Mouse (Mus musculus) CH12.LX (cell line): Measurements from ENCODE around the gene Thg1l. TPM values are rescaled to one million over a fixed set of nuclear protein-coding genes. Genes with fewer than 3 reads are reported as not detected.

Experiments
- DNase-seq: peaks from one replicate; pipeline ENCODE4 v3.0.0-alpha.2; 2013; ENCODE audit errors: extremely low read depth
- H3K27ac ChIP-seq: 2 replicates; pipeline ENCODE4 v1.5.1; 2012; ENCODE audit warnings: low read depth, mild to moderate bottlenecking, control low read depth, moderate library complexity; ENCODE audit not compliant: insufficient read depth
- H3K27me3 ChIP-seq: replicated peaks from 2 replicates; pipeline ENCODE3; 2012; ENCODE audit warnings: inconsistent platforms
- H3K36me3 ChIP-seq, 2 experiments: replicated peaks in 1 of 2; 2 replicates each; pipeline versions ENCODE3 to v1.6.1; 2012; ENCODE audit warnings: inconsistent platforms in 1 of 2, low read length in 1 of 2, mild to moderate bottlenecking in 1 of 2, mixed read lengths in 1 of 2, moderate library complexity in 1 of 2; ENCODE audit not compliant: control insufficient read depth in 1 of 2, insufficient read depth in 1 of 2
- H3K4me1 ChIP-seq, 2 experiments: 2 replicates each; pipeline ENCODE4 v1.6.1; 2012; ENCODE audit warnings: inconsistent platforms in 1 of 2, moderate library complexity in 1 of 2; ENCODE audit not compliant: insufficient read depth in 2 of 2, control insufficient read depth in 1 of 2
- H3K4me2 ChIP-seq: 2 replicates; pipeline ENCODE4 v1.6.1; 2012; ENCODE audit warnings: low read depth, mild to moderate bottlenecking, control low read depth; ENCODE audit not compliant: poor library complexity, insufficient read depth, severe bottlenecking
- H3K4me3 ChIP-seq, 3 experiments: fragments of 150-350 bp in 1 of 3; sonication (generic) in 1 of 3; replicated peaks in 1 of 3; 2 replicates each; pipeline versions ENCODE3 to v1.5.1; 2011 to 2012; ENCODE audit warnings: low read depth in 2 of 3, low read length in 2 of 3, mild to moderate bottlenecking in 2 of 3, moderate library complexity in 2 of 3, control low read depth in 1 of 3, improper control_type of control experiment in 1 of 3, inconsistent platforms in 1 of 3, mixed read lengths in 1 of 3; ENCODE audit not compliant: poor library complexity in 1 of 3
- H3K79me2 ChIP-seq: replicated peaks from 2 replicates; pipeline ENCODE4 v1.6.1; 2012; ENCODE audit warnings: mild to moderate bottlenecking, moderate library complexity; ENCODE audit not compliant: control insufficient read depth, poor library complexity, insufficient read depth, severe bottlenecking; ENCODE audit errors: extremely low read depth
- H3K9ac ChIP-seq: 2 replicates; pipeline ENCODE4 v1.6.1; 2012; ENCODE audit warnings: low read depth, mild to moderate bottlenecking, control low read depth, moderate library complexity; ENCODE audit not compliant: insufficient read depth
- H3K9me3 ChIP-seq: replicated peaks from 2 replicates; pipeline ENCODE3; 2012; ENCODE audit warnings: low read length, inconsistent platforms, mixed read lengths
- BHLHE40 ChIP-seq: IDR thresholded peaks from 2 replicates; pipeline ENCODE4 v1.6.1; 2011; ENCODE audit warnings: mild to moderate bottlenecking, low read depth, low read length, improper control_type of control experiment
- CHD2 ChIP-seq: IDR thresholded peaks from 2 replicates; pipeline ENCODE4 v1.6.1; 2011; ENCODE audit warnings: low read length, improper control_type of control experiment
- ELF1 ChIP-seq: IDR thresholded peaks from 2 replicates; pipeline ENCODE4 v1.6.1; 2014; ENCODE audit warnings: low read depth, mild to moderate bottlenecking, inconsistent platforms, low read length, improper control_type of control experiment
- ETS1 ChIP-seq: conservative IDR thresholded peaks from 2 replicates; pipeline ENCODE4 v1.6.1; 2012; ENCODE audit warnings: low read depth, mild to moderate bottlenecking, inconsistent platforms, low read length, improper control_type of control experiment, moderate library complexity
- IRF4 ChIP-seq: IDR thresholded peaks from 2 replicates; pipeline ENCODE4 v1.6.1; 2014; ENCODE audit warnings: low read depth, mild to moderate bottlenecking, inconsistent platforms, low read length, improper control_type of control experiment
- JUN ChIP-seq: IDR thresholded peaks from 2 replicates; pipeline ENCODE4 v1.6.1; 2011; ENCODE audit warnings: low read depth, mild to moderate bottlenecking, low read length, improper control_type of control experiment, moderate library complexity; ENCODE audit not compliant: insufficient read depth
- JUND ChIP-seq: conservative IDR thresholded peaks from 2 replicates; pipeline ENCODE4 v1.6.1; 2011; ENCODE audit warnings: low read depth, low read length, improper control_type of control experiment
- MAFK ChIP-seq: IDR thresholded peaks from 2 replicates; pipeline ENCODE4 v1.6.1; 2011; ENCODE audit warnings: low read length, improper control_type of control experiment; ENCODE audit not compliant: insufficient replicate concordance
- NRF1 ChIP-seq: IDR thresholded peaks from 2 replicates; pipeline ENCODE4 v1.6.1; 2014; ENCODE audit warnings: low read depth, mild to moderate bottlenecking, inconsistent platforms, low read length, improper control_type of control experiment, moderate library complexity
- PAX5 ChIP-seq: IDR thresholded peaks from 2 replicates; pipeline ENCODE4 v1.6.1; 2012; ENCODE audit warnings: low read length, inconsistent platforms, mixed read lengths
- POLR2A ChIP-seq: IDR thresholded peaks from 2 replicates; pipeline ENCODE4 v1.6.1; 2011; ENCODE audit warnings: low read depth, mild to moderate bottlenecking, improper control_type of control experiment, low read length
- RAD21 ChIP-seq: IDR thresholded peaks from 2 replicates; pipeline ENCODE4 v1.6.1; 2011; ENCODE audit warnings: low read depth, mild to moderate bottlenecking, low read length, improper control_type of control experiment, moderate library complexity
- SMC3 ChIP-seq: IDR thresholded peaks from 2 replicates; pipeline ENCODE4 v1.6.1; 2011; ENCODE audit warnings: low read depth, low read length, improper control_type of control experiment
- TCF12 ChIP-seq: IDR thresholded peaks from 2 replicates; pipeline ENCODE4 v1.6.1; 2014; ENCODE audit warnings: low read depth, mild to moderate bottlenecking, inconsistent platforms, low read length, improper control_type of control experiment
- ZKSCAN1 ChIP-seq: IDR thresholded peaks from 2 replicates; pipeline ENCODE4 v1.6.1; 2012; ENCODE audit warnings: low read depth, inconsistent platforms, low read length, improper control_type of control experiment, borderline replicate concordance
- ZMIZ1 ChIP-seq: IDR thresholded peaks from 2 replicates; pipeline ENCODE4 v1.6.1; 2012; ENCODE audit warnings: low read depth, mild to moderate bottlenecking, inconsistent platforms, low read length, improper control_type of control experiment
- dilution Hi-C: fragments of 300-500 bp; cut with MboI; formaldehyde crosslinking; loops from 2 replicates; pipeline ENCODE4 v1.14.3; 2020; ENCODE audit warnings: low sequenced_read_pairs; ENCODE audit not compliant: extremely low pct_unique_long_range_greater_than_20kb, extremely low pct_ligation_motif_present
- in situ Hi-C: fragments of 300-500 bp; cut with MboI; formaldehyde crosslinking; loops from 3 replicates; pipeline ENCODE4 v1.14.3; 2019; ENCODE audit warnings: low sequenced_read_pairs, low pct_ligation_motif_present, low pct_unique_long_range_greater_than_20kb, mixed read lengths
- polyA plus RNA-seq: library from polyadenylated mRNA; unstranded; fragments of >175 nt; gene quantifications from 2 replicates; pipeline ENCODE4 v1.2.1, GENCODE M21; 2012; ENCODE audit warnings: low read depth; ENCODE audit not compliant: insufficient read length
- total RNA-seq, 2 experiments: library from RNA; depleted of rRNA; stranded (reverse); fragments of 300-350 nt in 1 of 2; fragments of >200 nt in 1 of 2; gene quantifications; 2 replicates each; pipeline ENCODE4 v1.2.3; 2012 to 2014

Thg1l gene
- total and polyA plus RNA-seq, 3 experiments: 32.7 to 60.0 (median 45.6) TPM

DNA sequence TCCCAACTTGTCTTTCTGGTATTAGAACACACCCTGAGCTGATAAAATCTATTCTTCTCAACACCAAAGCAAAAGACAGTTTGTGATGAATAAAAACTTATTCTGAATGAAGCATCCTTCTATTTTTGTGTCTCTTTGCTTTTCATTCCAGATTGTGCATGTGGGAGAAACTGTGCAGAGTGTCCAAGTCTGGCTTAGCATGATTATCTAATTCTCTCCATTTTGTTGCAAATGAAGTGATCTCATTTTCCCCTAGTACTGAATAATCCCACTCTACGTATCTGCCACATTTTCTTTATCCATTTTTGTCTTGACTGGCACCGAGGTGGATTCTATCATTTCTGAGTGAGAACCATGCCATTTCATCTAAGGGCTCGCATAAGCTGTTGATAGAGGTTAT, 20.8 kb upstream of the Thg1l start:
- no peak overlapping the region for H3K9ac ChIP-seq

DNA sequence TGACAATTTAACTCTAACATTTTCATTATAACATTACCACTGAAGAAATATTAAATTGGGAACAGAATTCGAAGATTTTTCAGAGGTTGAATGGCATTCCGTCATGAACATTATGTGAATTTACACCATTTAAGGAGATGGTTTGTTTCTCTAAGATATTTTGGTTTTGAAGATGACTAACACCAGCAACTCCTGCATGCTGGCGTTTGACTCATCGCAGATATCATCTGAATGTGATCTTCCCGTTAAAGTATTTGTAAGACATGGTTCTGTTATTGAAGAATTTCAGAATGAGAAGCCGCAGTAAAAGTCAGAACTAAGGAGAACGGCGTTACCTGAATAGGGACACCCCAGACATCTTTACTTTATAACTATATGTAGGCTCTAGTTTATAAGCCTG, 19.2 kb upstream of the Thg1l start:
- no peak for DNase-seq
- no peak for TF ChIP-seq BHLHE40
- TF ChIP-seq TCF12: no peak
- no peak for TF ChIP-seq ZKSCAN1
- no peak for TF ChIP-seq MAFK
- TF ChIP-seq SMC3: no peak
- TF ChIP-seq RAD21: no peak
- no peak for TF ChIP-seq ELF1
- TF ChIP-seq ZMIZ1: no peak
- no peak for TF ChIP-seq IRF4
- TF ChIP-seq POLR2A: no peak
- TF ChIP-seq JUN: no peak
- no peak for TF ChIP-seq CHD2
- peaks cover 0 to 5% of the 10 kb centered on the region in 2 experiments; a peak in 2 of 4 replicates for H3K4me1 ChIP-seq
- no peaks in the 10 kb centered on the region for H3K9me3 ChIP-seq
- H3K9ac ChIP-seq: no peak overlapping the region
- in situ Hi-C loops (loop anchor here (25.0 kb wide), 1 partner anchor 163 kb away; no protein-coding TSS in a partner anchor), dilution Hi-C loops (no loop called here)
- no peak overlapping the region for H3K4me2 ChIP-seq
- H3K36me3 ChIP-seq: no peaks in the 10 kb centered on the region
- no peaks in the 10 kb centered on the region for H3K79me2 ChIP-seq
- H3K4me3 ChIP-seq: no peak overlapping the region
- no peak overlapping the region for H3K27ac ChIP-seq
- no peaks in the 10 kb centered on the region for H3K27me3 ChIP-seq

More for the DNA sequence above, 20.8 kb upstream of the Thg1l start:
- Histone ChIP-seq H3K9me3 (peaks cover 11% of the 10 kb centered on the region), H3K4me1 (peaks cover 0 to 5% of the 10 kb centered on the region in 2 experiments; a peak in 2 of 4 replicates), H3K27me3 (no peaks in the 10 kb centered on the region), H3K27ac (no peak overlapping the region), H3K79me2 (no peaks in the 10 kb centered on the region), H3K4me3 (no peak overlapping the region), H3K4me2 (no peak overlapping the region), H3K36me3 (no peaks in the 10 kb centered on the region)
- TF ChIP-seq POLR2A (no peak), ZKSCAN1 (no peak), ETS1 (no peak), NRF1 (no peak), JUND (no peak), PAX5 (no peak)
- no peak for DNase-seq
- dilution Hi-C loops (no loop called here), in situ Hi-C loops (no loop called here)
